Mouse (Mus musculus) common myeloid progenitor, adult 5-6 weeks (primary cell): ENCODE results near the gene Ctps. TPM values are rescaled to one million over a fixed set of nuclear protein-coding genes. Genes with fewer than 3 reads are reported as not detected.

Experiments used
- ATAC-seq: replicated peaks from 2 replicates; pipeline ENCODE4 v1.8.0; 2016; ENCODE audit warnings: low read depth, mild to moderate bottlenecking, moderate TSS enrichment, inconsistent platforms; ENCODE audit not compliant: poor library complexity, severe bottlenecking
- total RNA-seq: library from RNA; stranded (forward); fragments of 200-1000, 187-1606 nt; gene quantifications from 2 replicates; pipeline ENCODE4 v1.2.3, GENCODE M21; 2017

Gene Ctps
- total RNA-seq, 1 experiment from 2014 or later: 62.3 TPM

GRCm38 (mm10) chr4:120571691-120572090, 1.6 kb upstream of the Ctps start:
- ATAC-seq: no peak

GRCm38 (mm10) chr4:120571070-120571464, 991 bp upstream of the Ctps start:
- ATAC-seq: no peak

GRCm38 (mm10) chr4:120570438-120571069, 478 bp upstream of the Ctps start:
- no peak for ATAC-seq

- ATAC-seq: no peak
Observed at GRCm38 (mm10) chr4:120569025-120569424, 1.1 kb downstream of the Ctps start.

GRCm38 (mm10) chr4:120568005-120568404, 2.1 kb downstream of the Ctps start:
- ATAC-seq: no peak

GRCm38 (mm10) chr4:120565726-120566125, 4.3 kb downstream of the Ctps start:
- ATAC-seq: no peak

GRCm38 (mm10) chr4:120556592-120556991, 13.5 kb downstream of the Ctps start:
- ATAC-seq: no peak

GRCm38 (mm10) chr4:120544896-120545295, 25.2 kb downstream of the Ctps start:
- no peak for ATAC-seq

GRCm38 (mm10) chr4:120538664-120539063, 31.4 kb downstream of the Ctps start:
- no peak for ATAC-seq

GRCm38 (mm10) chr4:120531986-120532385, 38.1 kb downstream of the Ctps start, which contains the start of gene Slfnl1:
Gene Slfnl1 (plus strand): TSS chr4:120532231.
- ATAC-seq: no peak

- ATAC-seq: no peak
Observed at GRCm38 (mm10) chr4:120528171-120528570, 41.9 kb downstream of the Ctps start.

- peak; percentile 89 for ATAC-seq
Observed at GRCm38 (mm10) chr4:120523092-120523491, 47.0 kb downstream of the Ctps start.

GRCm38 (mm10) chr4:120522351-120522750, 47.7 kb downstream of the Ctps start:
- ATAC-seq: no peak

- ATAC-seq: no peak
Observed at GRCm38 (mm10) chr4:120521761-120522160, 48.3 kb downstream of the Ctps start.

- no peak for ATAC-seq
Observed at GRCm38 (mm10) chr4:120517335-120517734, 52.7 kb downstream of the Ctps start.

GRCm38 (mm10) chr4:120516907-120517306, 53.2 kb downstream of the Ctps start:
- ATAC-seq: no peak

GRCm38 (mm10) chr4:120516491-120516890, 53.6 kb downstream of the Ctps start:
- no peak for ATAC-seq

- no peak for ATAC-seq
Observed at GRCm38 (mm10) chr4:120514366-120514765, 55.7 kb downstream of the Ctps start.

GRCm38 (mm10) chr4:120511203-120511602, 58.9 kb downstream of the Ctps start:
- no peak for ATAC-seq

- ATAC-seq: no peak
Observed at GRCm38 (mm10) chr4:120506955-120507354, 63.1 kb downstream of the Ctps start.
